Mouse (Mus musculus): ENCODE measurements around the gene Twist1.

DNA sequence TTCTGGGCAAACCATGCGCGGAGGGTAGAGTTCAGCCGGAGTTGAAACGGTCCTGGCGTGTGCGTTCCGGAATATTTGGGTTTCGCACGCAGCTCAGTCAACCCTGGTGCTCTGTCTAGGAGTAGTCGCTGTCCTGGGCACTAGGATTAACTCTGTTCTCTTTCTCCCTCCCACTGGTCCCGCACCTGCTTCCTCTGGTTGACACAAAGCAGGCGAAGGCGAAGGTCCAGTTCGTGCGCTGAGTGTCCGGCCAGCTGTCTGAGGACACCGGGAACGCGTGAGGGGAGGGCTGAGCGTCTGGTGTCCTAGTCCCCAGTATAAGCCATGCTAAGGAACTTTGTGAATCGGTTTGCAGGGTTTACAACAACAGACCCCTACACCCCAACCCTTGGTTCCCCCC, 10.0 kb downstream of the Twist1 start:
- TF ChIP-seq CTCF (IDR thresholded peaks at IDR 0.05; ENCODE audit: extremely low read depth, insufficient read depth, low read length) (no peak), POLR2A (IDR thresholded peaks at IDR 0.05; ENCODE audit: extremely low read depth, insufficient read depth, low read length) (no peak)
